Mouse (Mus musculus): Measurements from ENCODE around the gene Preb.

GRCm38 (mm10) chr5:30919831-30920614, 40.1 kb downstream of the Preb start:
- TF ChIP-seq POLR2A (IDR thresholded peaks at IDR 0.05; ENCODE audit: insufficient read depth, low read depth, low read length) (no peak), CTCF (IDR thresholded peaks at IDR 0.05) (no peak)
